Mouse (Mus musculus): ENCODE results near the gene Rtn4rl1. TPM values are rescaled to one million over a fixed set of nuclear protein-coding genes. Genes with fewer than 3 reads are reported as not detected.

Gene Rtn4rl1
- total RNA-seq, 2 experiments from 2014 or later = 0.96 to 1.1 TPM

DNA sequence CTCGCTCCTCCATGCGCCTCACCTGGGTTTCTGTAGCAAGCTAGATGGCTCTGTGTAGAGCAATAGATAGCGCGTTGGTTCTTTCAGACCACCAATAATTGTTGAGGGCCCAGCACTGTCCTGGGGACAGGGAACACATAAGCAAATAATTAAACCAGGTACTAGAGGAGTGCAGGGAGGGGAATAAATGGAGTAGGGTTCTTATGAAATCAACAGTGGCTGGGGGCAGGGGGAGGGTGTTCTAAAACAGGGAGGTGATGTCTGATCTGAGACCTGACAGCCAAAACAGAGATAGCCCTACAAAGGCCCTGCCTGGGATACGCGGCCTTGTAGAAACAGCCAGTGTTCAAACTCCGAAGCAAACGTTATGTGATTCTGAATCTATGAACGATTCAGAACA is 56.0 kb downstream of the Rtn4rl1 start:
- no peak for DNase-seq (ENCODE audit: low spot score)

DNA sequence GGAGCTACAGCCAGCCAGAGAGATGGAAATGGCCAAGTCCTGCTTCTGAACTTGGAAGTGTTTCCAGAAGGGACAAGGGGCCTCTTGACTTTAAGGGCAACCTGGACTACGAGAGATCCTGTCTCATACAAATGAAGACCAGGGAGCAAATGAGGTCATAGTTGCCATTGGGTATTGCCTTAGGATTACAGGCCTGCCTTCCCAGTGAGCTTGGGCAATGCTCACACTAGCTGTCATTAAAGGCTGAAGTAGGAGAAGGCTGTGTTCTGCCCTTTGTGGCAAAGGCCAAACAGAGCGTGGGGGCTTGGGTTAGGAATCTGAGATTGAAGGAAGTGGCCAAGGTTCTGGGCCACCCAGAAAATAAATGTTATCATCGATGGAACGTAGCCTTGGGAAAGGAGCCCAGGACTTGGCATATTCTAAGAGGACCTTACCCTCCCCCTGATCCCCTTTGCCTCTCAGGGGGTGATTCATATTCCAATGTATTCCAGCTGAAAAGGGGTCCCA is 57.5 kb downstream of the Rtn4rl1 start:
- DNase-seq (ENCODE audit: low spot score) = no peak

DNA sequence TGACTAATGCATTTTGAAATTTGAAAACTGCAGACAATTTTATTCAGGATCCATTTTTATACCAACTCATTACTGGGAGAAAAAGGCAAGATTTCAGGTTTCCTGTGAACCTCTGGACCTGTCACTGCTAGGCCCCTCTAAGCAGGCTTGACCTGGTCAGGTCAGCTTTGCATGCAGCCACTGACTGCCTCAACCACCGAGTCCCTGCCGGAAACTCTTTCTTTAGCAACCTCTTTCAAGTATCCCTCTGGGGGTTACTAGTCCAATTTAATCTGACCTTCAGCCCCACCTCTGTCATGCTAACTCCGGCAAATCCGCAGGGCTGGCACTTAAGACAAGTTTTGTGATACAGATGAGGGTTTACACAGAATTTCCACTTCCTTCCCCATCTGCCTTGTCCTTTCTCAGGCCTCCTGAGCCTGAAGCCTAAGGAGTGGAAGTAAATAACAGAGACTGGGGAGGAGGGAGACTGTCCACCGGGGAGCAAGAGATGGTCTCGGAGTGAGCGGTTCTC is 58.0 kb downstream of the Rtn4rl1 start:
- no peak for DNase-seq (ENCODE audit: low spot score)

DNA sequence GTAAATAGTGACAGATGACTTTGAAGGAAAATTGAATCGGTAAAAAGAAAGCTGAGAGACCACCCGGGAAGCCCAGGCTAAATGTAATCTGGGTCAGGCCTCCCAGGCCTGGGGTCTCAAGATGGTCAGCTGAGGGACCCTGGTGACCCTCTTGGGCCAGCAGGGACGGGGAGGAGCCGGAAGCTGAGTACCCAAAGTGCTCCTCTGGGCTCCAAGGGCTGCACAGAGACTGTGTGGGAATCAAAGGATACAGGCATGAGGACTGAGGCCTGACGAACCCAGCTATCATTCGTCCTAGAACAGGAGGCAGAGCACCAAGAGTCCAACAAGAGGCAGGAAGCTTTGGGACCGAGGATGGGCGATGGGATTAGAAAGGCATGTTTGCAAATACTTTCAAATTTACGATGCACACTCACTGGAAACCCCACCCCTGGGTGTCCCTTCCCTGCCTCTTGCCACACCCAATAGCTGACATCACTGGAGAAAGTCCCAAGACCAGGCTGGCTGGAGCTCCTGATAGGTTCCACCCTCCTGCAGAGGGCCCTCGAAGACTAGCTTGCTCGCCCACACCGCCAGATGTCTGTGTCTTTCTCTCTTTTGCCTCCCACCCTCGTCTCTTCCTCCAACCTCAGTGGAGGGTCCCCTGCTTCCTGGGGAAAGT is 60.8 kb downstream of the Rtn4rl1 start:
- peak; percentile 74 for DNase-seq (ENCODE audit: low spot score)

DNA sequence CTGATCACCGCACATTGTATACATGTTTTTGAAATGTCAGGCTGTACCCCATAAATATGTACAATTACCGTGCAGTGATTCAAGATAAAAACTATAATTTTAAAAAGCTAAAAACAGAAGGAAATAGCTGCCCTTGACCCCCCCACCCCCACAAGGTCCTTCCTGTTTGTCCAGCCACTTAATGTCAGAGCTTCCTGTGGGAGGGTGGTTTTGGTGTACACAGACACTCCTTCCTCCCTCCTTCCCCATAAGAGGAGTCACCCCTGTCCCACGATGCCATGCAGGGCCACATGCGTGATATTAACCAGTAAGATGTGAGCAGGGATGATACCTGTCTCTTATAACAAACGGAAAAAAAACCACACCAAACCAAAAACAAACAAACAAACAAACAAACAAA is 61.7 kb downstream of the Rtn4rl1 start:
- no peak for DNase-seq (ENCODE audit: low spot score)

DNA sequence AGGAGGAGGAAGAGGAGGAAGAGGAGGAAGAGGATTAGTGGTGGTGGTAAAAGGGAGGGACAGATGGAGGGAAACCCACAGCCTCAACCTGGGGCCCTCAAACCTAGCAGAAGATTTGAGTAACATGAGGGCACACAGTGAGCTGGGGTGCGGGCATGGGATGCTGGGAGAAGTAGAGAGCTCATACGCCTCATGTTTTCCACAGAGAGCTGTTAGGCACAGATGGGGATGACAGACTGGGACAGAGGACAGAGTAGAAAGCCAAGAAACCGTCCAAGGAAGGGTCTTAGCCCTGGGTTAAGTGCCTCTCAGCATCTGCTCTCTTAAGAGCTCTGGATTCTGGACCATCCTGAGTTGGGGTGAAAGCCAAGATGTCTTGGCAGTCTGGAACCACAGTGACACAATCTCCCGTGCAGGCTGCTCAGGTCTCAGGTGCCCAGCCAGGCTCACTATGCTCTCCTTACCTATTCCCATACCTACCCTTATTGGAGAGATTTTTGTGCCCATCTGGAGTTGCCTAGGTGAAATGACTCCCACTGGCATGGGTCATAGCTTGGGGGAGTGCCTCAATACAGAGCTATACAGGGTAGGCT is 63.6 kb downstream of the Rtn4rl1 start:
- DNase-seq (ENCODE audit: low spot score) = no peak

DNA sequence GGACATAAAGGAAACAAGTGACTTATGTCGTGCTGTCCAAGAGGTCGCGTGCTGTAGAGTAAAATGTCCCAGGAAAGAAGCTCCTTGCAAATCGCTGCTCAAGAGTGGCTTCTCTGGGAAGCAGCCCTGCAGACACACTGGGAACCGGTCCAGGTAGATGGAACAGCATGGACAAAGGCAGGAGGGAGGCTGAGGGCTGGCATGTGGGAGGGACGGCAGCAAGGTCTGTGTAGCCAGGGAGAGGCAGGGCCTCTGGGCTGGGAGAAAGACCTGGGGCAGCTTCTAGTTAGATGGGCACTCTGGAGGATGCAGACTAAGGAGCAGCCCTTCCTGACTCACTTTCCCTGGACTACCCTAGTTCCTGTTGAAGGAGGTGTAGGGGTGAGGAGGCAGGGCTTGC is 65.8 kb downstream of the Rtn4rl1 start:
- no peak for DNase-seq (ENCODE audit: low spot score)

DNA sequence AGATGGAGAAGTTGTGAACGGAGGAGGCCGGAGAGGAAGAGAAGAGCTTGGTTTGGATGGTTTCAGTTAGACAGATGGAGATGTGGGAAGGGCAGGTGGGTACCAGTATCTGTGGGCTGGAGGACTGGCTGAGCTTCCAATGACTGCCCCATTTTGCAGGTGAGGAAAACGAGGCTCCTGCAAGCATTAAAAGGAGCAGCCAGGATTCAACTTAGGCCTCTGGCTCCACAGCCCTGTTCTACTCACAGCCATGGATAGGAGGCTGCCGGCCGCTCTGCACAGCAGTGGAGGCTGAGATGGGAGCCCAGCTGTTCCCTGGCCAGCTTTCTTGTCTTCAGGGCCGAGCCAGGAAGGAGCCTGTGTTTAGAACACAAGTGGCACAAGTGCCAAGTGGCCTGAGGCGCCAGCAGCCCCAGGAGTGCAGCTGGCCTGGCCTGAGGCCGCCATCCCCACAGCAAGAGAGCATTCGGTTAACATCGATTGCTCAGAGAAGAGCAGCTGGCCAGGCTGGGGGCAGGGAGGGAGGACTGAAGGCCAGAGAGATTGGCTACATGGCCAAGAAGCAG is 66.5 kb downstream of the Rtn4rl1 start:
- DNase-seq (ENCODE audit: low spot score) = peak; percentile 60

DNA sequence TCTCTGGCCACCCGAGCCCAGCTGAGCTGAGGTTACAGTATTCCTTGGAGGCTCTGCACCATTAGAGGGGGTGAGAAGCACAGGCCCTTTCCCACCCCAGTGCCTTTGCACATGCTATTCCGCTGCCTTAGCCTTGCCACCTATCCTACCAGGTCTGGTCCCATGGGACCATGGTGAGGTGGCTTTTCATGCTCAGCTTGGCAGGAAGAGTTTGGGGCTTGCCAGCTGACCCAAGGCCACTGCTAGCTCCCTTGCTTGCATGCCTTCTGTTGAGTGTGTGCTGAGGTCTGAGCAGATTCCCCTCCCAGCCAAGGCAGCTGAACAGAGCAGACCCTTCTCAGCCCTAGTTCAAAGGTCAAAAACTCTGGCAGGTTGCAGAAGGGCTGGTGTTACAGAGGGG is 67.4 kb downstream of the Rtn4rl1 start:
- DNase-seq (ENCODE audit: low spot score) = no peak

DNA sequence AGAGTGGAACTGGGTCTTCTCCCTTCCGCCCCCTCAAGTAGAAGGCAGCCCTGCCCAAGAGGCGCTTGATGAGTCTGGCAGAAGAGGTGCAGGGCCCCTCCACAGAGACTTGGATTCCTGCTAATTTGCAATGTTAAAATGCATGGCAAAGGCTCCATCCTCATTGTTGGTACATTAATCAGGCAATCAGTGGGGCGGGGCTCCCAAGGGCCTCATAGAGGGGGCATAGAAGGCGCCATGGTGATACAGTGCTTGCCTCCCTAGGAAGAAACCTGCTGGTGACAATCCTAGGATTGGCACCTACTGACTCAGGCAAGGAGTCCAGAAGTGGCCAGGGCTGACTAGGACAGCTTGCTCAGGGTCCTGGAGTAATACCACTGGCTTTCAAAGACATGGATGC is 68.1 kb downstream of the Rtn4rl1 start:
- no peak for DNase-seq (ENCODE audit: low spot score)

DNA sequence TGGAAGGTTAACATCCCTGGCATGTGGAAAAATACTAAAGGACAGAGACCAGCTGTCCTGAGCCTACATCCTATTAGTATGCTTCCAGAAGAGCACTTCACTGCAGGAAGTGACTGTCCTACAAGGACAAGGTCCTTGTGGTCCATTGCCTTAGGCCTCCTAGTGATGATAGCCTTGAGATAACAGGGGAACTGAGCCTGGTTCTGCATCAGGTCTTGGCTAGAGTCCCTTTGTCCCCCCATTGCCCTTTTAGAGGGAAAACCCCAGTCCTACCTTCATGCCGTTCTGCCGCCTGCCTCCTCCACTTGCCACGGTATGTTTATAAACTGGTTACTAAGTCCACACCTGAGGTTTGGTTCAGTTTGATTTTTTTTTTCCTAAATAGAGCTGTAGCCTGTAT is 68.6 kb downstream of the Rtn4rl1 start:
- DNase-seq (ENCODE audit: low spot score) = no peak

DNA sequence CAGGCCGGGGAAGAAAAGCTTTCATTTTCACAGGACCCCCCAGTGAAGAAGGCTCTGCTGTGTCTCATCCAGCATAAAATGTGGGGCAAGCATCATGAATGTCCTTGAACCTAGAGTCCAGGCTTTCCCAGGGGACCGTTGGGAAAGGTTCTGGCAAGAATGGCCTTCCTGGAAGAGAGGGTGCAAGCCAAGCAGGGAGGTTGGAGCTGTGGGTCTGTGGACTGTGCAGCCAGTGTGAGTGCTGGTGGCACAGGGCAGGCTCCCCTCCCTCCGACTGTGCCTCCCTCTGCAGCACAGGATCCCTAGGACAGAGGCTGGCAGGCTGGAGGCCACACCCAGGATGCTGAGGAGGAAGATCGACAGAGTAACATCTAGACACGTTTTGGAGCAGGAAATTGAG is 69.2 kb downstream of the Rtn4rl1 start:
- DNase-seq (ENCODE audit: low spot score) = no peak

DNA sequence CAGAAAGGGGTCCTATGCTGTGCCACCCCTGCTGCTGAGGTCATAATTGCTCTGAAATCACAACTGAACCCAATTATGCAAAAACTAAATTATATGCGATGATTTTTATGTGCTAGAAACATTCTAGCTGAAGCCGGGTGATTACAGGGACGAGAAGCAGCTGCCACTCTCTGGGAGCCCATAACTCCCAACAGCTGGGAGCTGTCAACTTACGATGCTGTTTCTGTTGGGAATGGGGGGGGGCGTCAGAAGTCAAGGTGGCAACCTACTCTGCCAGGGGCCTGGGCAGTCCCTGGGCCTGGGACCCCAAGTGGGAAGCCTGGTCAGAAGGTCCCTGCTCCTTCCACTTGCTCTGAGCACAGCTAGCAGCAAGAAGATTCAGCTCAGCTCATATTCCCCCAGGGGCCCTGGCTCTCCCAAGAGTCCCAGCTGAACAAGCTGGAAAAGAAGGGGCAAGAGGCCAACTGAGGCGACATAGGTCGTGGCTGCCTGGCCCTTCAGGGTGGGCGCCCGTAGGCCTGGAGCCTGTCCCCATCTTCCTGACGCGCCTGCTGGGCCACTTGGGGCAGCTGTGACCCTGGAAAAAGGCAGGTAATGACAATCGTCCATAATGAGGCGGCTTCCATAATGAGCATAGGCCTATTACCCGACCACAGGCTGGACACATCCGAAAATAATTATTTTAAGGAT is 69.8 kb downstream of the Rtn4rl1 start:
- DNase-seq (ENCODE audit: low spot score) = no peak

DNA sequence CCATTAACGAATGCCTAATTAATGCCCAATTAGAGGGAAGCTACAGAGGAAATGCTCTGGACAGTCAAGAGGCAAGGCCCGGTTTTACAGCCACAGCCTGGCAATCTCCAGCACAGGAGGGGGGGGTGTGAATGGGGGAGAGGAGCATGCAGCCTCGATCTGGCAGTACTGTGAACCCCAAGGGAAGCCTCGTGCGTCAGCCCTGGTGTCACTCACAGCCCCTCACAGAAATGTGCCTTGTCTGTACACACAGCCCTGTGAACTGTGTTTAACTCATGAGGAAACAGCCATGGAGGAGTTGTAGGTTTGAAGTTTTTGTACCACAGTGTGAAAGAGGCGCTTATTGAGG is 70.4 kb downstream of the Rtn4rl1 start:
- DNase-seq (ENCODE audit: low spot score) = no peak

DNA sequence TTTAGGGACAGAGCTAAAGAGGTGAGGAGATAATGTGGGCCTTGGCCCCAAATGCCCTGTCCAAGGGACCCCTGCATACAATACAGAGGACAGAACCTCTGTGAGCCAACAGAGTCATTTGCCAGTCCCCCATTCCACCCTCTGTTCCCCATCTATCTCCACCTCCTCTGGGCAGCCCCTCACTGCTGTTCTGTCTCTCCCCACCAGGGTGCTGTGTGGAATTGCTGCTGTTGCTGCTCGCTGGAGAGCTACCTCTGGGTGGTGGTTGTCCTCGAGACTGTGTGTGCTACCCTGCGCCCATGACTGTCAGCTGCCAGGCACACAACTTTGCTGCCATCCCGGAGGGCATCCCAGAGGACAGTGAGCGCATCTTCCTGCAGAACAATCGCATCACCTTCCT is 71.0 kb downstream of the Rtn4rl1 start:
- no peak for DNase-seq (ENCODE audit: low spot score)

DNA sequence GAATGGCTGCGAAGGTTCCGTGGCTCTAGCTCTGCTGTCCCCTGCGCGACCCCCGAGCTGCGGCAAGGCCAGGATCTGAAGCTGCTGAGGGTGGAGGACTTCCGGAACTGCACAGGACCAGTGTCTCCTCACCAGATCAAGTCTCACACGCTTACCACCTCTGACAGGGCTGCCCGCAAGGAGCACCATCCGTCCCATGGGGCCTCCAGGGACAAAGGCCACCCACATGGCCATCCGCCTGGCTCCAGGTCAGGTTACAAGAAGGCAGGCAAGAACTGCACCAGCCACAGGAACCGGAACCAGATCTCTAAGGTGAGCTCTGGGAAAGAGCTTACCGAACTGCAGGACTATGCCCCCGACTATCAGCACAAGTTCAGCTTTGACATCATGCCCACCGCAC is 72.0 kb downstream of the Rtn4rl1 start:
- DNase-seq (ENCODE audit: low spot score) = no peak

DNA sequence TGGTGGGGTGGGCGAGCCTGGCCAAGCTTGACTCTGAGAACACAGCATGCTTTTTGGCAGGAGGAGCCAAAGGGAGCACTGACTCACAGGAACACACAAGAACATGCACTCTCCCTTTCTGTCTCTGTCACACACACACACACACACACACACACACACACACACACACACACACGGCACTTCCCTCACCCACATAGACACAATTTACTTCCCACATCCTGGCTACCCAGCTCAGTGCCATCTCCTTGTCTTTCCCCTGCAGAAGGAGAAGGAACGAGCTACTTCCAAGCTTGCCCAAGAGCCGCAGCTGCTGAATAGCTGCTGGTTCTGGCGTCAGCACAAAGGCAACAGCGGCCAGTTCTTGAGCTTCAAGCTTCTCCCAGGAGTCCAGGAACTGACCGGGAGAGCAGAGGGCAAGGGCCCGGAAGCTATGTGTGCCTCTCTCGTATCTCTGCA is 74.3 kb downstream of the Rtn4rl1 start:
- DNase-seq (ENCODE audit: low spot score) = peak; percentile 66

DNA sequence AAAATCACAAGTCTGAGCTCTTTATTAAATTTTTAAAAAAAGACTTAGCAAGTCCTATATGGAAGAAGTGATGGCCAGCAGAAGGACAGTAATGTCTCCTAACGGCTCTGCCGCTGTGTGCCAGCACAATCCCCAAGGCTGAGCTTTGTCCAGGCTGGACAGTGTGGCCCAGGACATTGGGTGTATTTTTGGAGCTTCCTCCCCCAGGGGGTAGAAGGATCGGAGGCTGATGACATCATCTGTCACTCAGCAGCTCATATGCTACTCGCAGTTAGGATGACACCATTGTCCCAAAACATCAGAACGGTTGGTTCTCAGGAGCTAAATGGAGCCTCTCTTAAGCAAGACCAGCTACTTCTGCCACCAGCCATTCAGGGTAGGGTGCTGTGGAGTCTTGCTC is 74.9 kb downstream of the Rtn4rl1 start:
- DNase-seq (ENCODE audit: low spot score) = peak; percentile 60

DNA sequence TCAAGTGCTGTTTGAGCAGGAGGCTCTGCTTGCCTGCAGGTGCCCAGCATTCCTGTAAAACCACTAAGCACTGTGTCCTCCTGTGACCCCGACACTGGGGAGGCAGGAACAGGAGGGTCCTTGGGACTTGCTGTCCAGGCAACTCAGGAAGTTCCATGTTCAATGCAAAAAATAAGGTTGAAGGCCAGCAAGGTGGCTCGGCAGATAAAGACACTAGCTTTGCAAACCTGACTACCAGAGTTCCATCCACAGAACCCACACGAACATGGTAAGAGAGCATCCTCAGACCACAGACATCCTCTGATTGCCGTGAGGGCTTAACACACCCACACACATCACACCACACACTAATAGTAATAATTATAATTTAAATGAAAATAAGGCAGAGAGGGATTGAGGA is 75.6 kb downstream of the Rtn4rl1 start:
- no peak for DNase-seq (ENCODE audit: low spot score)

DNA sequence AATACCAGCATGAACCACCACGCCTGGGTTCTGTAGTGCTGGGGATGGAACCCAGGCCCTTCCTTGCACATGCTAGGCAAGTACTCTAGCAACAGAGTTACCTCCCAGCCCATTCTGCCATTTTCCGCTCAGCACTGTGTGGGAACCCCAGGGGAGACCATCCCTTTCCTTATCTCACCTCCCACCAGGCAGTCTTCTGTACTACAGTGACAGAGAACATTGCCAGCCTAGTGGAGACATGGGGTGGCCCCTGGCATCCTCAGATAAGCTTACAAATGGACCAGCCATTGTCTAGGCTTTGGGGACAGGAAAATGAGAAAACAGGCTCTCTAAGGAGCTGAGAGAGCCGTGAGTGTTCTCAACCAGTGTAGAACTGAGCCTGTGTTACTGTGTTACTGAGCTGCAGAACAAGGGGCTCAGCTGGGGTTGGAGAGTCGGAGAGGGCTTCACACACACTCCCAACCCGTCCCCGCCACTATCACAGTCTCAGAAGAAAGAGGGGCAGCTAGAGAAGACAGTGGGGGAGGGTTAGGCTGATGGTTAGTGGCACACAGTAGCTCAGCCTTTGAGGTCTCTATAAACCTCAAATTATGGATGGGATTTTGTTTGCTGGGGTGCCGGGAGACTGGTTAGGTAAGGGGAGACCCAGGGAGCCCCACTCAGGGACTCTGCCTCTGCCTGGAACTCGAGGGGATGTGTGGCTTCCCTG is 76.8 kb downstream of the Rtn4rl1 start:
- no peak for DNase-seq (ENCODE audit: low spot score)

DNA sequence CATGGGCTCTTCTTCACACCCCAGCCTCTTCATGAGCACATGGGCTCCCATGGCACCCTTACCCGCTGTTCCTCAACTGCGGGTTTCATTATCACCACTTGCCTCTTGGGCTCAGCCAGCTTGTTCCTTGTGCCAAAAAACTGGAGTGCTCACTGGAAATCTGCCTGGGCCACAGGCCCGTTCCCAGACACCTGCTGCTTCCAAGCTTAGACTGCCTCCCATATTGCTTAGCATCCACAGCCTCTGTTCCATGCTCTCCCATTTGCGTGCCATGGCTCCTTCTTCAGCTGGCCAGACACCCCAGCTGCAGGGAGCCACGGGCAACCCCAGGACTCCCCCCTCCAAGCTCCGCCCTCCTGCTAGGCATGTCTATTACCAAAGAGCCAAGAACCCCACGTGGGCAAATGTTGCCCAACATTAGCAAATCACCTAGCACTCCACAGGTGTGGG is 77.4 kb downstream of the Rtn4rl1 start:
- DNase-seq (ENCODE audit: low spot score) = peak; percentile 60

DNA sequence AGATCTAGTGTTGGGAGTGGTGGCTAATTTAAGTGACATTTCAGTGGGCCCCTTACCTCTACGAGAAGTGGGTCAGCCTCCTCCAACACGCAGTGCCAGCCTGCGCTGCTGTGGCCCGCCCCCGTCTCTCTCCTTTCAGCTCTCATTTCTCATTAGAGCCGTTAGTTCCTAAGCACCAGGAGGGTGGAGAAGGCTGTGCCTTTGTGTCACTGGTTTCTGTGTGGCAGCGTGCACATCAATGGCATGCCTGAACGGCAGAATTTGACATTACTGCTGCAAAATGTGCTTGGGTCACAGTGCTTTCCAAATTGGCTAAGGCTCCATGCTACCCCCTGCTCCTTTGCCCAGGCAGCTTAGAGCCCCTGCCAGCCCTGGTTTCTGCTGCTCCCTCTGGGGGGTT is 79.9 kb downstream of the Rtn4rl1 start:
- DNase-seq (ENCODE audit: low spot score) = no peak
